Mouse (Mus musculus): Measurements from ENCODE around the gene Jam3.
A peak's percentile ranks its signal among the peaks of the same experiment; 100 is the strongest.

Jam3 gene

DNA sequence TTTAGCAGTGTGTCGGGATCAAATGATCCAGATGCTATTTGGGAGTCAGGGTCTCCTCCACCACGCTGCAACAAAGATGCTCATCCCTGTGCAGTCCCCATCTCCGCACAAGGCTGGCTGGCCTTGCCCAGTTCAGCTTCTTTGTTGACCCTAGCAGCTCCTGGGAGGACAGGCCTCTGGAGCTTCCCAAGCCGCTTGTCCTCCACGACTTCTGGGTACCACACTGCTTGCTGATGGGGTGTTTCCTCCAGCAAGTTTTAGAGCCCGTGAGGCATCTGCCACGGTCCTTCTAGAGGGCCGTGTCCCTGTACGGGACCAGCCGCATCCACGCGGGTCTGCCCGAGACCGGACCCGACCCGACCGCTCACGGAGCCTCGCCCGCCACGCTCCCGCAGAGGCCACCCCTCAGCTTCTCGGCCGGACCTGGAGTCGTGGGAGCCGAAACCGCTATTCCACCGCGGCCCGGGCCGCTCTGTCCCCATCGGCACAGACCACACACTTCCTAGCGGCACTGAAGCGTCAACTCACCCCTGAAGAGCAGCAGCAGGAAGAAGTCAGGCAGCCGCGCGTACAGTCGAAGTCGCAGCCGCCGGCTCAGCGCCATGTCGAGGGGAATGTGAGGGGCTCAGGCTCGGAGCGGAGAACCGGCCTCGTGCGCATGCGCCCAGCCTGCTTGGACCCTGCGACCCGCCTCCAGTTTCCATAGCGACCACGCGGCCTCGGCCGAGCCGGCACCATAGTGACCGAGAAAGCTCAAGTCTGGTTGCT, at the start of gene Jam3:
TSS of gene Jam3 (minus strand) at position 659 of the 768 bp plus-strand sequence.
- peak; percentile 85 for DNase-seq (ENCODE audit: low read depth, low spot score)

DNA sequence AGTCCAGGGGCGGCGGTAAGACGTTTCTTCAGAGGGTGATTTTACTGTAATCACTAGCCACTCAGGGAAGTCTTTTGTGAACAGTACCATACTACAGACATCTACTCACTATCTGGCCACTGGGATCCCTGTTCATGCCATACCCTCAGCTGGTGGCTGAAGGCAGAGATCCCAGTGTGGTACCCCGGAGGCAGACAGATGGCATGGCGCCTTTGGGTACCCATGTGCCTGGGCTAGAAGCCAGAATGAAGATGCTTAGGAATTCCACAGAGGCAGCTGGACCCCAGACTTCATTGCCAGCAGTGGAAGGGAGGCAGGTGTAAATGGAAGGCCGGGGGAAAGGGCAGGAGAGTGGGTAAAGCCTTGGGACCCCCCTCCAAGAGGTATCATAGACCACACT, 49.0 kb upstream of the Jam3 start:
- DNase-seq (ENCODE audit: low read depth, low spot score), result no peak

DNA sequence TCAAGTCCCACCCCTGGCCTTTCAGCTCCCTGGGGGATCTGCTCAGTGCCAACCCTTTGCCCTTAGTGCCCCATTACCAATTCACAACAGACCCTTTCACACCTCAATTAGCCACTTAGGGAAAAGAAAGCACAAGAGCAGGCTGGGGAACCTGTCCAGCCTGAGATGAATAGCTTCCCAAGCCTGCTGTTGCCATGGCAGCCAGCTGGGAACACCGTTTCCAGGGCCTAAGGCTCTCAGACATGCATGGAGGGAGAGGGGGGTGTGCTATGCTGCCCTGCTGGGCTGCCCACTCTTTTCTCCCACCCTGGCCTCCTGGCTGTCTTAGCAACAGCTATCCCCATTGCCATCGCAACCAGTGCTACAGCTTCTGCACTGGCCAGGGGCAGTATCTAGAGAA, 47.9 kb upstream of the Jam3 start:
- DNase-seq (ENCODE audit: low read depth, low spot score), result peak; percentile 79

DNA sequence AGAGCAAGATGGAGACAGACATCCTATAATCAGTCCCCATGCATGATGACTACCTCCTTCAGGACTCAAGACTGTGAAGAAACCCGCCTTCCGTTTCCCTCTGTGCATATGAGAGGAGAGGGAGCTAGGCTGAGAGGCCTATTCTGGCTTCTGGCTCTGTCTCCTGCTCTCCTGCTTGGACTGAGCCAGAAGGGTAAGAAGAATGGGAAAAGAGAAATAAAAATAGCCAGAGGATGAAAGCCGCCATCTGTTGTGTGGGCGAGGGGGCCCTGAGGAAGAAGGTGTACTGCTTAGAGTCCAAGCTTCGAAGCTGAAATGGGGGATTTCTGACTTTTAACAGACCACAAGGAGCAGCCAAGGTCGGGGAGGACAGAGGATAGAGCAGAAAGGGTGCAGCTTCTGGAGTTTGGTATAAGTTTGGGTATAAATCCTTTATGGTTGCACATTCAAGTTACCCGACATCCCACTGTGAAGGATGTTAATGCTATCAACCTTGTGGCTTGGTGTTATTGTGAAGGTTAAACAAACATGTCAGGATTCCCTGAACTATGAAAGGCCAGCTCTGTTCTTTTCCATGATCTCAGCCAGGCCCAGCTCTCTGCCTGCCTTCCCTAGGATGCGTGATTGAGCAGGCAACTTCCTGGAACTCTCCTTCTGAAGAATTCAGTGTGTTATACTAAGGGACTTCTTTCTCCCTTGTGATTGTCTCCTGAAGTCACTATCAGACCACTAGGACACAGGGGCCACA, 46.4 kb upstream of the Jam3 start:
- DNase-seq (ENCODE audit: low read depth, low spot score), result peak; percentile 46

DNA sequence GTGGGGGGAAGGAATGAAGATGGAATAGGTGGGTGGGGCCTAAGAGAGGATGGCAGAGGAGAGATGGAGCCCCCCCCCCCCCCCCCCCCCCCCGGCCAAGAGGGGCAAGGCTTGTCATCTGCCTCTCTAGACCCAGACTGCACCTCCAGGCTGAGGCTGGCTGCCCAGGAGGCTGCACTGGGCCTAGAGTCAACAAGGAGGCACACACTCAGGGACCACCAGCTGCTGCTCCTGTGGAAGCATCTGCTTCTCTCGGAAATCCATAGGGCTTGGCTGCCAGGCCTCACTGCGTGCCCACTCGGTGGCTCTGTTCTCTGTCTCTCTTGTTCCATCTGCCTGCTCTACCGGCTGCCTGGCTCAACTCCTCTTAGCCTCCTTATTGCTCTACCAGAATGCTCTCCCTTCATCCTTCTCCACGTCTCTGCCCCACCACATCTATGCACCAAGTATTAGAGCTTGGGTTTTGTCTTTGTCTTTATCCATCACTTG, 38.4 kb upstream of the Jam3 start:
- peak; percentile 69 for DNase-seq (ENCODE audit: low read depth, low spot score)

DNA sequence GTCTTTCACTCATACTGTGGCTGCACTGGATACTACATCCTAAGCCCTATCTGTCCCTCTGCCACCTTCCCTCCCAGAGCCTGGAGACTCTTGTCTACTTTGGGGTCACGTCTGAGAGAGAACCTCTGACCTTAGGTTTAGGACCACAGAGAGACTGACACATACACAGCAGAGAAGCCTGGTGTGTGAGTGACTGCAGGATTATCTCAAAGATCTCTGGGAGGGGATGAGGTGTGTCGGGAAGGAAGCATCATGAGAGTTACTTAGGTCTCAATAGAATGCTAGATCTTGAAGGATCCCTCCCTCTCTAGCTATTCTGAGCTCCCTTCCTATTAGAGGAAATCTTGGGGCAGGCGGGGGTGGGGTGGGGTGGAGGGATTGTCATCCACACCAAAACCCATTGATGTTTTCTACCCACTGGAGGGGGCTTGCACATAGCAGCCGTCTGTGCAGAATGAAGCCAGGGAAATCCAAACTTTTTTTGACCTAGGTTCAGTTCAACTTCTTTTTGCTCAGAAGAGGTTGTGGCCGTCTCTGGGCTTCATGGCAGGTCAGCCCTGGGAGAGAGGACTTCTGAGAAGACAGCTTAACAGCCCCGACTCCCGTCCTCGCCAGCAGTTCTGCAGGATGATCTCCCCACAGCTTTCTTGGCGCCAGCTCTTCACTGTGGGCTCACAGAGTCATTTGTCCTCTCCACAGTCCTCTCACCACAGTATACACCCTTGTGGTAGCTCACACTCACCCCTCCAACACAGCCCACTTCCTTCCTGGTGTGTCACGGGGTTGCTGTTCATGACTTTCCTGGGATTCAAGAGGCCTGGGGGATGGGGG, 37.8 kb upstream of the Jam3 start:
- no peak for DNase-seq (ENCODE audit: low read depth, low spot score)

DNA sequence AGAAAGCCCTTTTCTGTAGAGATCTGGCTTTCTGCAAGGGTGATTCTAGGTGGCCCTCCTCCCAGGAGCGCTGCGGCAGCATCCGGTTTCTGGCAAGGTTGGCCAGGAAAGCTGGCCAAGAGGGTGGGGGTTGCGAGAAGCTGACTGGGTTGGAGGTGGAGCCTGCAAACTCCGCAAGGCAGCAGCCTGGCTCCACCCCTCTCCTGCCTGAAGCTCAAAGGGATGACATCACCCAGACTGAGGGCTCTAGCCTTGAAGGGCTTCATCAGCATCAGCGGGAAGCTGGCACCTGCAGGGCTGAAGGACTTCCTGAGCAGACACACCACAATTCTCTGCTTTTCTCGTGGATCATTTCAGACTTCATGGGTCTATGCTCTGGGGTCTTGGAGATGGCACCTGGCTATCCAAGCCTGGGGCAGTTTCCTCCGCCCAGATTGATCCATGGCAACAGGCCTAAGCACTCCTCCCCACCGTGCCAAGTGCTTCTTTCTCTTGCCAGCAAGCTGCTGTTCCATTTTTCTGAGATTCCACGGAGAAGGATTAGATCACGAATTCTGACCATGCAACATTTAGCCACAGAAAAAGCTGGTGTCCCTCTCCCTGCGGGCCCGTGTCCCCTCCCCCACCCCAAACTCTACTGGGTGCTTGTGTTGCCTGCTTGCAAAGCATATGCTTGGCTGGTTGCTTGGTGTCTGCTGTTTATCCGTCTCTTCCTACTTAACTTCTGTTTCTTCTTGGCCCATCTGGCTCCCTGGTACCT, 37.0 kb upstream of the Jam3 start:
- DNase-seq (ENCODE audit: low read depth, low spot score), result peak; percentile 95

DNA sequence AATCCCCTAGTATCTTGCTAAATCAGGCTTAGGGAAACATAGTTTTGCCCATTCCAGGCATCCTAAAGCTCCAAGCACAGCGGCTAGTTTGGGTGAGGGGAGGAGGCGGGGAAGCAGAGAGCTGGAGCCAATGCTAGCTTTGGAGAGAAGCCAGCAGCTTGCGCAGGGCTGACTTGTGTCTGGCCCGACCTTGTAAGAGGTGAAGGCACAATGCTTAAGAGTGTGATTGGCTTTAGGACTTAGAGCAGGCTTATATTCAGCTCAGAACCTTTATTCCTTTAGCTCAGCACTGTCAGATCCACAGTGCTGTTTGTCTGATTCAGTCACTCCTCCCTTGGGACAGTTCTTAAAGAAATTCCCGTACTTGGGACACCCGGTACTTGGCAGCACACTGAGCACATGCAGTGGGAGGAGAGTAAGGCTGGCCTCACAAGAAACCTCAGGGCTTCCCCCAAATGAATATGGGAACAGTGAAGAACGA, 36.3 kb upstream of the Jam3 start:
- DNase-seq (ENCODE audit: low read depth, low spot score), result no peak

DNA sequence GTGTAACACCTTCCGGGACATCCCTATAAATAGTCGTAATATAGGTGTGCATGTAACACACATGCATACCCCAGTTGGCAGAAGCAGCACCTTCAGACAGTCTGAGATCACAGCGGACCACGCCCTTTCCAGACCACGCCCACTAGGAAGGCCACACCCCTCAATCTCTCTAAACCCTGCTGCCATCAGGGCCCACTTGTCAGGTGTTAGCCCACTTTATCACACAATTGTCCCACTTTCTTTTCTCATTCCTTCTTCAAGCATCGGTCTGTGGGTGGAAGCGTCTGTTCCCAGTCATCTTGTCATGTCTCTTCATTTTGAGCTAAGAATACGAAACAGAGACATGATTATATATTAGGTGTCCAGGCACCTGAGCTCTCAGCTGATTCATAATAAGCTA, 35.2 kb upstream of the Jam3 start:
- no peak for DNase-seq (ENCODE audit: low read depth, low spot score)

DNA sequence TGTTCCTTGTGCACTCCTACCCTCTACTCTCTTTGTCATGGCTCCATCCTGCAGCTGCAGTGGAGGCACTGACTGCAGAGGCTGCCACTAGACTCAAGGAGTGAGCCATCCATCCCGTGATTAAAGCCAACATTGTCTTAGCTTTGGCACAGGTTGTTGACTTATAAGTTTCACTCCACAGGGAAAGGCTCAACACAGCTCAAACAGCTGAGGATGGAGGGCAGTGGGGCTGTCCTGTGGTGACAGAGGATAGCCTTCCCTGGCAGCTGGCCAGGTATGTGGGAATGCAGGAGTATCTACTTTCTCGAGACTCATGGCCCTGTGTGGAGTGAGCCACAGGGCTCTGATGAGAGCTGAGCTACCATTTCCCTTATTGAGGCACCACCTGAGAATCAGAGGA, 34.1 kb upstream of the Jam3 start:
- DNase-seq (ENCODE audit: low read depth, low spot score), result no peak

DNA sequence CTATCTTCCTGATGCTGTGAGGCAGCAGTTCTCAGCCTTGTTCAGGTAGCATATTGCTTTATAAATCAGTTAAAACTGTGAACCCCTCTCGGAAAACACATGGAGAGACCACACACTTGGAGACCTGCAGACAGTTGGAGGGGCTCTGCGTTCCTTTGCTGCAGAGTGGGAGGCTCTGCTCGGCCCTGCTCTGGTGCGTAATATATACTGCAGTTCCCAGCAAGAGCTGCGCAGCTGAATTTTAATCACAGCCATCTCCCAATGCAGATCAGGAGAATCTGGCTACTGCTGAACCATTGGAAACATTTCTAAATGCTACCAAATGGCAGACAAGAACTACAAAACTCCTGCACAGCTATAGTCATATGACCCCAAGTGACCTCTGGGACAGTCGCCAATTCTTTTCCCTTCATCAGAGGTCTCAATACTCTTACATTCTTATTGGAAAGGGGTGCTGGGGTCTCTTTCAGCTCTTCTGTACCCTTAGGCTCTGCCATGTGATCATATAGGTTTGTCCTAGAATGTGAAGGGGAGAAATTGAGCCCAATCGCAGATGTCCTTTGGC, 33.5 kb upstream of the Jam3 start:
- DNase-seq (ENCODE audit: low read depth, low spot score), result no peak

DNA sequence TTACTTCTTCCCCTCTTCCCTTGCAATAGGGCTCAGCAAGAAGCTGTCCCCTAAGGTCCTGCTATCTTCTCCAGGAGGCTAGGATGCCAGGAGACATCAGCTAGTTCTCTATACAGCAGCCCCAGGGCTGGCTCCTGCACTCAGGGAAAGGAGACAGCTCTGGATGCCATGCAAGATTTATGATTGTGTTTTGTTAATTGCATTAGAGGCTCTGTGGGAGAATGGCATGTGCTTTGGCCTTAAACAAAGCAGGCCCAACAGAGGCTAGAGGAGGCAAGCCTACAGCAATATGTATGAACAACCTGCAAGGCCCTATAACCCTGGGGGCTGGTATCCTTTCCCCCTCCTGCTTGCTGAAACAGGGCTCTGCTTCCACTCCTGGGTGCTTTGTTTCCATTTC, 30.6 kb upstream of the Jam3 start:
- no peak for DNase-seq (ENCODE audit: low read depth, low spot score)

DNA sequence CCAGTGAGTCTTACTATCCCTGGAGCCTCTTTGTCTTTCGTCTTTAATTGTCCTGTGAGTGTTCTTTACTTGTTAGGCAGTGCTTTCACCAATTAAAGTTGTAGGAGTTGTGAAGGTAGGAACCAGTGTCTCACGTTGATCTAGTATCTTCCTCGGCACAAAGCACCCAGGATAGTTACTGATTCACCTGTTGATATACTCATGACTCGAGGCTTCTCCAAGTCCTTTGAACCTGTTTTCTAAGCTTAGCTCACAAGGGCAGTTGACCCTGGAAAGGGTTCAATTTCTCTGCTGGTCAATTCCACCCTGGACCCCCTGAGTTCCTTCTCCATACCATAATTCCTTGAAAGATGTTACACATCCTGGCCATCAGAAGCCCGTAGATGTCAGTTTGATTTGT, 26.9 kb upstream of the Jam3 start:
- DNase-seq (ENCODE audit: low read depth, low spot score), result no peak

DNA sequence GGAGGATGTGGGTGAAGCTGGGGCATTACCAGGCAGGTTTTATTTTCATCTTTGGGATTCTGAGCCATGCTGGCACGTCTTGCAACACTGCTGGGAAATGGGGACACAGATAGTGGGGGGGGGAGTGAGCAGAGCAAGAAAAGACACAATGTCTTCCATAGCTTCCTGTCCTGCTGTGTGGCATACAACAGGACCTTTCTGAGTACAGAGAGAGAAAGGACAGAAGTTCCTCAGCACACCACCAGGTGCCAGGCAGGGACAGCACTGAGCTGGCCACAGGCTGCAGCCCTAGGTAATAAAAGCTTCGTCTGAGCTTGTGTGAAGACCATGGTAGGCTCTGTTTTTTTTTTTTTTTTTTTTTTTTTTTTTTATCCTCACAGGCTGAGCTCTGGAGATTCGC, 25.3 kb upstream of the Jam3 start:
- no peak for DNase-seq (ENCODE audit: low read depth, low spot score)

DNA sequence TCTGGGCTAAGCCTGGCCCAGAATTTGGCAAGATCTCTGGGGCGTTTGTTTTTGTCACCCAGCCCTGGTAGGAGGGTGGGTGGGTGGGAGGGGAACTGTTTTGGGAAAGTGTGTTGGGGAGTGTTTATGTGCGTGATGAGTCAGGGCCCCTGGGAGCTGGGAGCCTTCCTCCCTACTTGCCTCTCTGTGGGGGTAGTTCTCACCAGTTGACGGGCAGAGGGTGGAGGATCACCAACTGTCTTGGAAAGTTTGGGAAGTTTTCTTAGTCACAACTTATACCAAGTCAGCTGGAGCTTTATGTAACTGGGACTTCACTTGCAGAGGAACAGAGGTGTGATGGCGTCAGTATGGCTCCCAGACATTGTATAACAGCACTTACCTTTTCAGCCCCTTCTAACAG, 23.7 kb upstream of the Jam3 start:
- DNase-seq (ENCODE audit: low read depth, low spot score), result peak; percentile 92

DNA sequence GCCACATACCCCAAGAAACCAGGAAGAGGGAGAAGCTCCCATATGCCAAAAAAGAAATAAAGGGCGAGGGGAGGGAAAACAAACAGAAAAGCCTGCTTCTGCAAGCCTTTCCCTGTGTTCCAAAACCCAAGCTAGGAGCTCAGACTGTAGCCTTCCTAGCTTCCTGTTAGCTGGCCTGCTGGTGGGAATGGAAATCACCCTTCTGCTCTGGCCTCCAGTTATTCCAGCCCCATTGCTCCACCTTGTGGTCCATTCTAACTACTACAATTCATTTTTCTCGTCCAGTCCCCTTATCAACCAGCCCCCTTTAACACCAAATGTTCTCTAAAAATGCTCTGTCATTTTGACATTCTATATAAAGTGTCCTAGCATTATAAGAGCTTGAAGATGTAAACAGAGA, 20.9 kb upstream of the Jam3 start:
- DNase-seq (ENCODE audit: low read depth, low spot score), result peak; percentile 78

DNA sequence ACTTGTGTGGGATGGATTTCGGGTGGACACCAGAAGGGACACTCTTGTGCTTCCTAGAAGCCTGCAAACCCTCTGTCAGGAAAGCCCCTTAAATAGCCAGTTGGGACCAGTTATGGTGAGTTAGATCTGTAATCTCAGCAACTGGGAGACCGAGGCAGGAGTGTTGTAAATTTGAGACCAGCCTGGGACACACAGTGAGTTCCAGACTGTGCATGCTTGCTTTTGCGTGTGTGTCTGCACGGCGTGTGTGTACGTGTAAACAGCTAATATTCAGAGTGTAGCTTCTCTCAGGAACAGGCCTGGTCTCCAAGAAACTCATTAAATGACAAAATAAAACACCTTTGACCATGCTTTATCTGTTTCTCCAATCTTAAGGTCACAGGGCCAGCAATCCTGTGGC, 20.5 kb upstream of the Jam3 start:
- DNase-seq (ENCODE audit: low read depth, low spot score), result no peak

DNA sequence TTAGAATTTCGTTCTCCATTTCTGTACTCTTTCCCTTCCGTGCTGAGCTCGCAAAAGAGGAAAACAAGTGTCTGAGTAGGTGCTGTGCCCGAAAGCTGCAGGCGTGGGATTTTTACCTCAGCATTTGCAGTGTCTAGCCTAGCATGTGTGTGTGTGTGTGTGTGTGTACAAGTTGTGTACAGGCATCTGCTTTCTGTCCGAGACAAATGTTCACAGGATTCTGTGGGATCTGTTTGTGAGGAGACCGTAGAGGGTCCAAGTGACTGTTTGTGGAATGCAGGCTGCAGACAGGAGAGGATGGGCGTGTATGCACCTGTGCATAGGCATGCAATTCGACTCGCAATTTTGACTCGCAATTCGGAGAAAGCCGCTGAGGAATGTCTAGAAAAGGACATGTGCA, 20.0 kb upstream of the Jam3 start:
- no peak for DNase-seq (ENCODE audit: low read depth, low spot score)

DNA sequence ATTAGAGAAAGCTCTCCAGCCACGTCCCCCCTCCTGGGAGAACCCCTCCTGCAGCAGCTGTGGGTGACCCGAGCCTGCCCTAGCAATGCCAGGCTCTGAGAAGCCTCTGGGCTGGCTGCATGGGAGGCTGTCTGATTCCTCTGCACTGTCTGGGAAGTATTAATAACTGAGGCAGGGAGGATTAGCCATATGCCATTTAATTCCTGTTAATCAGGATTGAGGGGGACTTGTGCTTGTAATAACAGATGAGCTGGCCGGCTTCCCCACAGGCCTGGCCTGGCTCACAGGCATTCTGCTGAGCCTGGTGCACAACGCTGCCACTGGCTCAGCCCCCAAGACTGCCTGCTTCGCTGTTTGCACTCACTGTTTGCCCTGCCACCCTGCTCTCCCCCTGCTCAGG, 18.9 kb upstream of the Jam3 start:
- no peak for DNase-seq (ENCODE audit: low read depth, low spot score)

DNA sequence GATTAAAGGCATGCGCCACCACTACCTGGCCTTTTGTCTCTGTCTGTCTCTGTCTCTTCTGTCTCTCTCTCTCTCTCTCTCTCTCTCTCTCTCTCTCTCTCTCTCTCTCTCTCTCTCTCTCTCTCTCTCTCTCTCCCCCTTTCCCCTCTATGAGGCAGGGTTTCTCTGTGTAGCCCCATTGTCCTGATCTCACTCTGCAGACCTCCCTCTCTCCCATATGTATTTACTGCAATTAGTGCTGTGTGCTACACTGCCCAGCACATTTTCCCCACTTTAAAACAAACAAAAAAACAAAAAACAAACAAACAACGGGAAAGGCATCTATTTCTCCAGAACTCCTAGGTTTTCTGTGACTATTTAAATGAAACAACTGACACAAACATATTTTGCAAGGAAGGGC, 18.4 kb upstream of the Jam3 start:
- no peak for DNase-seq (ENCODE audit: low read depth, low spot score)

DNA sequence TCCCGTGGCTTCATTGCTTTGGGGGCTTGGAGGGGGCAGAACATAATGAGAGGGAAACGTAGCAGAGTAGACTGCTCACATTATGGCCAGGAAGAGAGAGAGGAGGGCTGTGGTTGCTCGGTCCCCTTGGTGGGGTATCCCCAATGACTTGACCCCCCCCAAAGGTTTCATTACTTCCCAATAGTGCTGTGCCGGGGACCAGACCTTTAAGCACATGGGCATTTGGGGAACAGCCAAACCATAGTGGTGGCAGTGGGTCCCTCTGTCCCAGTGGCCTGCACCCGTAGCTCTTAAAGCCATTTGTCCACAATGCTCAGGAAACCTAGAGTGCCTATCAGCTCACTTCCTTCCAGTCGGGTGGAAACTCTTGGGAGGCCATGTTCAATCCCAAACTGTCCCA, 17.6 kb upstream of the Jam3 start:
- no peak for DNase-seq (ENCODE audit: low read depth, low spot score)

All from telencephalon, adult 2 months (tissue).